Mouse (Mus musculus): ENCODE measurements around the gene Slc37a1. TPM values are rescaled to one million over a fixed set of nuclear protein-coding genes. Genes with fewer than 3 reads are reported as not detected.

Slc37a1 gene
- polyA plus RNA-seq, 1 experiment from 2014 or later = 6.4 TPM

DNA sequence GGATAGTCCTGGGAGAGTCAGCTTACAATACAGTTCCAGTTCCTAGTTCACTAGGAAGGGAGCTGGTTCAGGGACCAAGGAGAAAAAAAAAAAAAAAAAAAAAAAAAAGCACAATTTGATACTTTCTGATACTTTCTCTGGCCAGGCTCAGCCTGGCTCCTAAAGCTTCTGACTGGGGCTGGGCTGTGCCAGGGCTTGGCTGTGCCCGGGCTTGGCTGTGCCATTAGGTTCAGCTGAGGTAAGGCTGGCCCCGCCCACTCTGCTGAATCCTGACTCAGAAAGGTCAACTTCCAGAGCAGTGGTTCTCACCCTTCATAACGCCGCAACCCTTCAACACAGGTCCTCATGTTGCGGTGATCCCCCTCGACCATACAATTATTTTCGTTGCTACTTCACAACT is 26.2 kb upstream of the Slc37a1 start:
- no peaks in the 10 kb centered on the region for H3K36me3 ChIP-seq
- WGBS = 93% methylated on average over 7 of the region's 7 CpGs
- H3K4me1 ChIP-seq = peaks cover 11% of the 10 kb centered on the region
- no peak for DNase-seq (ENCODE audit: low spot score)
- H3K4me3 ChIP-seq = no peak overlapping the region
- H3K27ac ChIP-seq (replicated peaks) = no peak overlapping the region
- no peaks in the 10 kb centered on the region for H3K9me3 ChIP-seq (replicated peaks)
- no peaks in the 10 kb centered on the region for H3K27me3 ChIP-seq (ENCODE audit: low read depth, poor library complexity, severe bottlenecking)

DNA sequence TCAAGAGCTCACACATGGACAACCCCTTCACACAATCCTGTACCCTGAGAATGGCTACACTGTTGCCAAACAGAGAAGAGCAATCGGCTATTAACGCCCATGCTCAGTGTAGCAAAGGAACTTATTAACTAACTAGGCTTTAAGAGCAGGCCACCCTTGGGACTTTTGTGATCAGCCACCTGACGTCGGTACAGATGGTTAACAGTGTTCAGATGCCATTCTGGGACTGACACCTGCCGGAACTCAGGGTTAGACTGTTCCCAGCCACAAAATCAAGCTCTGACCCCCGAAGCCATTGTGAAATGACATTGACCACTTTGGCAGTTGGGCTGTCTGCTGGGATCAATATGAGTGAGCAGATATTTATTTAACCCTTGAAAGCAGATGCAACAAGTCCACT is 25.2 kb upstream of the Slc37a1 start:
- H3K4me1 ChIP-seq = peaks cover 11% of the 10 kb centered on the region
- 93% methylated on average over 6 of the region's 6 CpGs for WGBS
- no peaks in the 10 kb centered on the region; the same call in 1 of the 2 replicates for H3K27me3 ChIP-seq (ENCODE audit: low read depth, poor library complexity, severe bottlenecking)
- DNase-seq (ENCODE audit: low spot score) = no peak
- no peaks in the 10 kb centered on the region for H3K9me3 ChIP-seq (replicated peaks)
- no peak overlapping the region for H3K27ac ChIP-seq (replicated peaks)
- H3K36me3 ChIP-seq = no peaks in the 10 kb centered on the region
- no peak overlapping the region for H3K4me3 ChIP-seq

GRCm38 (mm10) chr17:31262715-31263114 is 23.9 kb upstream of the Slc37a1 start:
- Histone ChIP-seq H3K27ac (replicated peaks) (no peak overlapping the region), H3K36me3 (no peaks in the 10 kb centered on the region), H3K27me3 (ENCODE audit: low read depth, poor library complexity, severe bottlenecking) (no peaks in the 10 kb centered on the region; the same call in 1 of the 2 replicates), H3K4me1 (peaks cover 11% of the 10 kb centered on the region), H3K9me3 (replicated peaks) (no peaks in the 10 kb centered on the region), H3K4me3 (no peak overlapping the region)
- DNase-seq (ENCODE audit: low spot score) = no peak
- 84% methylated on average over 5 of the region's 5 CpGs for WGBS

DNA sequence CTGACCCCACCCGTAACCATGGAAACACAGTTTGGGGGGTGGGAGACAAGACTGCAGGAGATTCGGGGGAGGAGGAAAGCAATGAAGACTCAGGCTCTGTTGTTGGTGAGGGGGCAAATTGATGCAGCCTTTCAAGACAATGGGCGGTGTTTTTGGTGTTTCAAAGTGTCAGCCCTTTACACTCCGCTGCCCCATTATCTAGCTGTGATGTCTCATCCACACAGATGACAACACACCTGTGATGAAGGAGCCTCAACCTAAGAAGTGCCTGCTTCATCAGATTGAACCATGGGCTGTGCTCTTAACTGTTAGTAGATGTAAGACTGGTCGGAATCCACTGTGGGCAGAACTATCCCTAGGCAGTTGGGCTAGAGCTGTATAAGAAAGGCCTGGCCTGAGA is 22.8 kb upstream of the Slc37a1 start:
- no peaks in the 10 kb centered on the region; the same call in 1 of the 2 replicates for H3K27me3 ChIP-seq (ENCODE audit: low read depth, poor library complexity, severe bottlenecking)
- WGBS = 86% methylated on average over 5 of the region's 5 CpGs
- H3K4me1 ChIP-seq = peaks cover 11% of the 10 kb centered on the region
- no peak for DNase-seq (ENCODE audit: low spot score)
- no peaks in the 10 kb centered on the region for H3K36me3 ChIP-seq
- H3K9me3 ChIP-seq (replicated peaks) = no peaks in the 10 kb centered on the region
- H3K27ac ChIP-seq (replicated peaks) = no peak overlapping the region
- H3K4me3 ChIP-seq = no peak overlapping the region

DNA sequence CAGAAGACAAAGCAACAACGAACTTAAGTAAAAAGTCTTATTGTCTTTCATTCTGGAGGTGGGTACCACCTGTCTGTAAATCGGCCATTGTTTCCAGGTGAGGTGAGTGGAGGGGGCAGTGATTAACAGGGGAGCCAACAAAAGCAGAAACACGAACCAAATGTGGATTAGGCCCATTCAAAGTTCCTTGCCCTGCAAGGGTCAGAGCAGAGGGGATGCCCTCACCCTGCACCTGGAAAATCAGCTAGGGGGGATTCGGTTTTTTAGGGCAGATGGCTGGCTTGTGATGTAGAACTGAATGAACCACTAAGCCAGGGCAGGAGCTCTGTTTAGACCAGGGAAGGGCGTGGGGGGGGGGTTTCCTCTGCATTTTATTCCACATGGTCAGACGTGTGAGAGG is 22.2 kb upstream of the Slc37a1 start:
- Histone ChIP-seq H3K4me1 (peaks cover 11% of the 10 kb centered on the region), H3K9me3 (replicated peaks) (no peaks in the 10 kb centered on the region), H3K36me3 (no peaks in the 10 kb centered on the region), H3K27ac (replicated peaks) (peak overlapping the region; percentile 4; the same call in 1 of the 2 replicates), H3K4me3 (no peak overlapping the region), H3K27me3 (ENCODE audit: low read depth, poor library complexity, severe bottlenecking) (no peaks in the 10 kb centered on the region; the same call in 1 of the 2 replicates)
- WGBS = 53% methylated on average over 6 of the region's 6 CpGs
- DNase-seq (ENCODE audit: low spot score) = no peak

DNA sequence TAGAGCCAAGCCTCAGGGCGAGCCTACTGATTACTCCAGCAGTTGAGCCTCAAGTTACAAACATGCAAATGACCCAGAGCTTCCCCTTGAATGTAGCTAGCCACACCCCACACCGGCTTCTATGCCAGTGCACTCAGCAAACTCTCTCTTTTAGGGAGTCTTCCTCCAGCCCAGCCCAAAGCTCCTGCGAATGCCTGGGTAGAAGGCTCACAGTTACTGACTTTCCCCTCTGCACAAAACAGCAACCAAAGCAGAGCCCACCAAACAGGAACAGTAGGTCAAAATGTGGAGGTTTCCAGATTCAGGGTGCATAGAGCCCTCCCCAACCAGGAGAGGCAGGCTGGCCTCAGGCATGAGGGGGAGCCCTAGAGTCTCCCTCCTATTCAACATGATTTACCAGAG is 21.4 kb upstream of the Slc37a1 start:
- H3K27me3 ChIP-seq (ENCODE audit: low read depth, poor library complexity, severe bottlenecking) = no peaks in the 10 kb centered on the region; the same call in 1 of the 2 replicates
- no peak overlapping the region for H3K4me3 ChIP-seq
- no peaks in the 10 kb centered on the region for H3K36me3 ChIP-seq
- no peaks in the 10 kb centered on the region for H3K9me3 ChIP-seq (replicated peaks)
- no peak for DNase-seq (ENCODE audit: low spot score)
- H3K4me1 ChIP-seq = peaks cover 11% of the 10 kb centered on the region
- no peak overlapping the region for H3K27ac ChIP-seq (replicated peaks)
- WGBS = 19% methylated on average over 3 of the region's 3 CpGs

DNA sequence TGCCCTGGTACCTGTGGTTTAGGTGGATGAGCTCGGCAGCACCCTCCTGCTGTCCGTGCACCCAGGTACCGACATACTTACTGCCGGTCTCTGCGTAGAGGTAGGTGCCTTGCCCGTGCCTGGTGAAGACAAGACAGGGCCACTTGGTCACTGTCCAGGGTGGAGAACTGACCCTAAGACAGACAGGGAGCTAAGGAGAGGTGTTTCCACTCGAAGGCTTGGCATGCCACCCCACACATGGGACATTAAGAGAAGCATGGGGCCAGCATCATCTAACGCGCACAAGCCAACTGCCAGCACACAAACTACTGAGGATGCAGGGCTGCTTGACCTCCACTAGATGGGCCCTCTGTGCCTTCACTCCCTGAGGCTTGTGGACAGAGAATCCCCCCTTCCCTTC is 20.8 kb upstream of the Slc37a1 start:
- no peaks in the 10 kb centered on the region for H3K9me3 ChIP-seq (replicated peaks)
- H3K4me1 ChIP-seq = peaks cover 17% of the 10 kb centered on the region
- WGBS = 89% methylated on average over 9 of the region's 9 CpGs
- no peaks in the 10 kb centered on the region; the same call in 1 of the 2 replicates for H3K27me3 ChIP-seq (ENCODE audit: low read depth, poor library complexity, severe bottlenecking)
- DNase-seq (ENCODE audit: low spot score) = no peak
- no peaks in the 10 kb centered on the region for H3K36me3 ChIP-seq
- no peak overlapping the region for H3K27ac ChIP-seq (replicated peaks)
- H3K4me3 ChIP-seq = no peak overlapping the region

DNA sequence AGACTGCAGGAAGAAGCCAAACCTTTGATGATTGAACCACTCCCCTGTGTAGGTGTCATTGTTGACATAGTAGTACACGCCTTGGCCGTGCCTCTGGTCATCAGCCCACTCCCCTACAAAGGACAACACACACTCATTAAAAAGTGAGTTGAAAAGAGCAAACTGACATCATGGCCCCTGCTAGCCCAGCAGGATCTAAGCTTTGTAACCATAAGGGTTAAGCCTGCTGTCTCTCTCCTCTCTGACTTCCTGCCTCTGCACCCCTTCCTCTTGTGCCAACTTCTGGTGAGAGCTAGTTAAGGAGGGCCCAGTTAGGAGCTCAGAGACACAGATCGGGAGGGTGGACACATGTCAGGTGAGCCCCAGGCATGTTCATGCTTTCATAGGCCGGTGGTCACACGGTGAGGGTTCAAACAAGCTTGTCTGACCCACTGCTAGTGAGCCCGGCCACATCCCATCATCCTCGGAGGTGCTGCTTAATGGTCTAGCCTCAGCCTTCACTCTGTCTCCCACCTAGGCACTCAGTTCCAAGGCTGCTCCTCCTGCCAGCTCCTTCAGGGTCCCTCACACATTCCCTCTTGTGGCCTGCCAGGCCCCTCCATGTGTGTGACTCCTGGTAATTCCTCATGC is 20.2 kb upstream of the Slc37a1 start:
- H3K27me3 ChIP-seq (ENCODE audit: low read depth, poor library complexity, severe bottlenecking) = no peaks in the 10 kb centered on the region; the same call in 1 of the 2 replicates
- H3K4me3 ChIP-seq = no peak overlapping the region
- 86% methylated on average over 7 of the region's 7 CpGs for WGBS
- no peaks in the 10 kb centered on the region for H3K9me3 ChIP-seq (replicated peaks)
- no peak overlapping the region for H3K27ac ChIP-seq (replicated peaks)
- H3K4me1 ChIP-seq = peaks cover 23% of the 10 kb centered on the region
- DNase-seq (ENCODE audit: low spot score) = no peak
- H3K36me3 ChIP-seq = no peaks in the 10 kb centered on the region

DNA sequence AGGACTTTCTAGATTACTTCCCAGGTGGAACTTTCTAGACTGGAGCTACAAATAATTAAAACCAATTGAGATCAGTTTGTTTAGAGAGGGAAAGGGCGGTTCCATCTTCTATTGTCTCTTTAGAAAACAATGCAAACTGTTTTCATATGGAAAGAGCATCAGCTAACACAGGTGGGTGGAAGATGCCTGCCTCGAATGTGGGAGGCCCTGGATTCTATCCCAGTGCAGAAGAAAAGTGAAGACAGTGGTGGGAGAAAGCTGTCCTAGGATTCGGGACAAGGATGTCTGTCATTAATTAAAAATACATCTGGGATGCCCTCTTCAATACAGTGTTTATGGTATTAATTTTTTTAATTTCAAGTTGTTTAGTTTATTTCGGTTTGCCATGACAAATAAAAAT is 19.5 kb upstream of the Slc37a1 start:
- H3K4me3 ChIP-seq = no peak overlapping the region
- 81% methylated on average over 4 of the region's 4 CpGs for WGBS
- no peaks in the 10 kb centered on the region for H3K9me3 ChIP-seq (replicated peaks)
- no peaks in the 10 kb centered on the region for H3K36me3 ChIP-seq
- no peaks in the 10 kb centered on the region; the same call in 1 of the 2 replicates for H3K27me3 ChIP-seq (ENCODE audit: low read depth, poor library complexity, severe bottlenecking)
- DNase-seq (ENCODE audit: low spot score) = no peak
- H3K4me1 ChIP-seq = peaks cover 23% of the 10 kb centered on the region
- no peak overlapping the region for H3K27ac ChIP-seq (replicated peaks)

- H3K4me1 ChIP-seq = peaks cover 23% of the 10 kb centered on the region
- H3K36me3 ChIP-seq = no peaks in the 10 kb centered on the region
- H3K27me3 ChIP-seq (ENCODE audit: low read depth, poor library complexity, severe bottlenecking) = no peaks in the 10 kb centered on the region; the same call in 1 of the 2 replicates
- H3K9me3 ChIP-seq (replicated peaks) = no peaks in the 10 kb centered on the region
- no peak for DNase-seq (ENCODE audit: low spot score)
- no peak overlapping the region for H3K27ac ChIP-seq (replicated peaks)
- no peak overlapping the region for H3K4me3 ChIP-seq
- WGBS = 89% methylated on average over 6 of the region's 6 CpGs
These were observed 19.0 kb upstream of the Slc37a1 start for GRCm38 (mm10) chr17:31267603-31268002.

DNA sequence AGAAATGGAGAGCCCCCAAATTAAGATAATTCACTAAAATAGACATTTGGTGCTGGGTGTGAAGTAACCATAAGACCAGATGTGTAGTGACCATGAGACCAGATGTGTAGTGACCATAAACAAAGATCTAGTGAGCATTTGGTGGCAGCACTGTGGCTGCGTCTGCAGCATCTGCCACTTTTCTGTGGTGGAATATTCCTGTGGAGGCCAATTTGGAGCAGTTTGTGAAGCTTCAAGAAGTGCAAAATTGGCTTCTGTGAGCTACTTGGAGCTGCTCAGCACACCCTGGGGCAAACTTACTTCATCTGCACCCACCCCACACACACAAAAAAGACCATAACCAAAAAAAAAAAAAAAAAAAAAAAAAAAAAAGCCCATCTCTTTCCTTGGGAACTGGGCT is 18.6 kb upstream of the Slc37a1 start:
- no peak overlapping the region for H3K27ac ChIP-seq (replicated peaks)
- DNase-seq (ENCODE audit: low spot score) = no peak
- no peak overlapping the region for H3K4me3 ChIP-seq
- no peaks in the 10 kb centered on the region for H3K36me3 ChIP-seq
- WGBS = 88% methylated on average over 1 of the region's 1 CpGs
- no peaks in the 10 kb centered on the region for H3K9me3 ChIP-seq (replicated peaks)
- no peaks in the 10 kb centered on the region; the same call in 1 of the 2 replicates for H3K27me3 ChIP-seq (ENCODE audit: low read depth, poor library complexity, severe bottlenecking)
- H3K4me1 ChIP-seq = peaks cover 23% of the 10 kb centered on the region

DNA sequence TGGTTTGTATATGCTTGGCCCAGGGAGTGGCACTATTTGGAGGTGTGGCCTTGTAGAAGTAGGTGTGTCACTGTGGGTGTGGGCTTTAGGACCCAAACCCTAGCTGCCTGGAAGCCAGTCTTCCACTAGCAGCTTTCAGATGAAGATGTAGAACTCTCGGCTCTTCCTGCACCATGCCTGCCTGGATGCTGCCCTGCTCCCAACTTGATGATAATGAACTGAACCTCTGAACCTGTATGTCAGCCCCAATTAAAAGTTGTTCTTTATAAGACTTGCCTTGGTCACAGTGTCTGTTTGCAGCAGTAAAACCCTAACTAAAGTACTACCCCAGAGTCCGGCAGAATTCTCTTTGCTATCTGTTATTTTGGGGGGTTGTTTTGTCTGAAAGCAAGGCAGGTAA is 16.8 kb upstream of the Slc37a1 start:
- Histone ChIP-seq H3K27me3 (ENCODE audit: low read depth, poor library complexity, severe bottlenecking) (no peaks in the 10 kb centered on the region; the same call in 1 of the 2 replicates), H3K36me3 (no peaks in the 10 kb centered on the region), H3K9me3 (replicated peaks) (no peaks in the 10 kb centered on the region), H3K4me1 (peaks cover 18% of the 10 kb centered on the region), H3K4me3 (no peak overlapping the region), H3K27ac (replicated peaks) (no peak overlapping the region)
- DNase-seq (ENCODE audit: low spot score) = no peak
- WGBS = 88% methylated on average over 2 of the region's 2 CpGs

GRCm38 (mm10) chr17:31270246-31270645 is 16.3 kb upstream of the Slc37a1 start:
- no peak for DNase-seq (ENCODE audit: low spot score)
- H3K4me3 ChIP-seq = no peak overlapping the region
- peaks cover 13% of the 10 kb centered on the region for H3K4me1 ChIP-seq
- H3K9me3 ChIP-seq (replicated peaks) = no peaks in the 10 kb centered on the region
- no peak overlapping the region for H3K27ac ChIP-seq (replicated peaks)
- peaks cover 1% of the 10 kb centered on the region; the same call in 1 of the 2 replicates for H3K27me3 ChIP-seq (ENCODE audit: low read depth, poor library complexity, severe bottlenecking)
- WGBS = 84% methylated on average over 4 of the region's 4 CpGs
- no peaks in the 10 kb centered on the region for H3K36me3 ChIP-seq

Measured in midbrain, embryonic 10.5 days (tissue).